Mouse (Mus musculus): Measurements from ENCODE around the gene Trim69. TPM values are rescaled to one million over a fixed set of nuclear protein-coding genes. Genes with fewer than 3 reads are reported as not detected.

Trim69 gene
- polyA plus RNA-seq (2015; fragmentation: Nextera tagmentation; extraction: Ambion mirVana): not detected in 2 replicates

DNA sequence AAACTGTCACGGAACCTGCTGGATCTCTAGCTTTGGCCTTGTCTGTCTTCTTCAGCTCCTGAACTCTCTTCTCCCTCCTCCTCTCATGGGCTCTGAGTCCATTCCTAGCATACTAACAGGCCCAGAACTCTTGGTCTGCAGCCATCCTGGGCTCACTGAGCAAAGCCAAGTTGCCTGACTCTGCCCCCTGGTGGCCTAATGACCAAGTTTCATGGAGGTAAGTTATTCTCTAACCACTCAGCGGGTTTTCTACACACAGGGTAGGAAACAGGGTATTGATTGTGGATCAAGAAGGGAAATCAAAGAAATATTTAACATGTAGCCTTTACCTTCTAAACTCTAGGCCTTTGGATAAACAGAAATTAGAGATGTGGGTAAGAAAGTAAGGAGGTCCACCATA lies at the start of gene Trim69:
Trim69 (plus strand) TSS at position 21 of the 400 bp plus-strand sequence.
- H3K36me3 ChIP-seq: no peaks in the 10 kb centered on the region
- WGBS: 43% methylated on average over 2 of the region's 2 CpGs
- H3K9me3 ChIP-seq: no peaks in the 10 kb centered on the region
- no peak within 1 kb of the TSS for H3K4me2 ChIP-seq
- no peaks in the 10 kb centered on the region for H3K27me3 ChIP-seq
- ATAC-seq (ENCODE audit: insufficient number of reproducible peaks, insufficient read depth, low FRiP score, low TSS enrichment, low read depth): no peak
- H3K27ac ChIP-seq: no peak within 1 kb of the TSS
- H3K9ac ChIP-seq: no peak within 1 kb of the TSS
- H3K4me1 ChIP-seq: peaks cover 14% of the 10 kb centered on the region
- H3K4me3 ChIP-seq: no peak within 1 kb of the TSS

DNA sequence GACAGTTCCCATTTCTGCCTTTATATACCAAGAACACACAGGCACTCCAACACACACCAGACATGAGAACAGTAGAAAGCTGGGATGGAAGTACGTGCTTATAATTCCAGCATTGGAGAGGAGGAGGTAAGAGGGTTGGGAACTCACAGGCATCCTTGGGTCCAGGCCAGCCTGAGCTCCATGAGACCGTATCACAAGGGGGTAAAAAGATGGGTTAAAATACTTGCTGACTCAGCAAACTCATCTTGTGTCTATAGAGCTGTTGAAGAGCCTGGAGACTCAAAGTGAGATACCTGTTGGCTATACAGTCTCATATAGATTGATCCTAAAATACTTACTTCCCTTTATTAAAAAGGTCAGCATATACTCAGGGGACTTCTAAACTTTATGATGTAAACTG lies 43.6 kb upstream of the Trim69 start:
- no peak overlapping the region for H3K27ac ChIP-seq
- no peaks in the 10 kb centered on the region for H3K27me3 ChIP-seq
- H3K9ac ChIP-seq: no peak overlapping the region
- H3K36me3 ChIP-seq: peaks cover 22% of the 10 kb centered on the region
- H3K4me2 ChIP-seq: peak overlapping the region; percentile 65
- H3K4me3 ChIP-seq: peak overlapping the region; percentile 87
- H3K9me3 ChIP-seq: no peaks in the 10 kb centered on the region
- 92% methylated on average over 2 of the region's 2 CpGs for WGBS
- H3K4me1 ChIP-seq: peaks cover 10% of the 10 kb centered on the region
- no peak for ATAC-seq (ENCODE audit: insufficient number of reproducible peaks, insufficient read depth, low FRiP score, low TSS enrichment, low read depth)

DNA sequence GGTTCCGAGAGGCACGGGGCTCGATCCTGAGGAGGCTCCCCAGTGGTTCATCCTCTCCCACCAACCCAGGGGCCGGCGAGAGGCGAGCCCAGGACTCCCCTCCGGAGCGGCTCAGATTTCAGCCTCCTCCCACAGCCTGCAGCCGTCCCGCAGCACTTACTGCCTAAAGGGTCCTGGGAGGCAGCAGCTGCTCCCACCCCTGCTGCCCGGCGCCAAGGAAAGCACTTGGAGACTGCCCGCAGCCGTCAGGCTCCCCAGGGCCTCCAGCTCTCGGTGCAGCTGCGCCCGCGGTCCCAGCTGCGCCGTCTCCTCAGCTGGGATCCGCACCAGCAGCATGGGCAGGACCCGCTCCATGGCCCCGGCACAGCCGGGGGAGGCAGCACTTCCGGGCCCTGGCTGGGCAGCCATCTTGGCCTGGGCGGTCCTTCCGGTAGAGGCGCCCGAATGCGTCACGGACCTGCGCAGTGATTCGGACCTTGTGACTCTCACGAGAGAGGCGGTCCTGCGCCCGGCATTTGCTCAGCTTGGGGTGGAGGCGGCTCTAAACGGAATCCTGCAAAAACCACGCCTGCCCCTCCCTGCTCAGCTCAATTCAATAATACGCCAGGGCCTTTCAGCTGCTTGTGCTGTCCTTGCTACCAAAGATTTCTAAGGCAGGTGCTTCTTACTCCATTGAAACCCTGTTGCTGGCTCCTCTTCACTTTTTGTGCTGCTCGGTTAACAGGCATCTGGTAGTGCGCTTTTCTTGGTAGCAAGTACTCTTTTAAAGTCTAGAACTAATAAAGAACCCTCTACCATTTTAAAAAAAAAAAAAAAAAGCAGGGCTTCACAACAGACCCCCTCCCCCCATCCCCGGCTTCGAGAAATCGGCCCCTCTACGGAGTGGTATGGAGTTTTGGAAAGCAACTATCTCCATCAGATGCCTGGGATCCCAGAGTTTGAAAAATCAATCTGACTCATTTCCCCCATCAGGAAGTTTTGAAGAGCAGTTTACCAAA lies 42.2 kb upstream of the Trim69 start, which contains the start of gene Spg11:
Spg11 (minus strand) TSS at position 426 of the 998 bp plus-strand sequence.
- Histone ChIP-seq H3K9me3 (no peaks in the 10 kb centered on the region), H3K36me3 (peaks cover 15% of the 10 kb centered on the region), H3K4me3 (peak within 1 kb of the TSS; percentile 87), H3K27me3 (no peaks in the 10 kb centered on the region), H3K27ac (peak within 1 kb of the TSS; percentile 99), H3K9ac (peak within 1 kb of the TSS; percentile 95), H3K4me1 (peaks cover 10% of the 10 kb centered on the region), H3K4me2 (peak within 1 kb of the TSS; percentile 65)
- under 1% methylated on average over 47 of the region's 47 CpGs for WGBS
- ATAC-seq (ENCODE audit: insufficient number of reproducible peaks, insufficient read depth, low FRiP score, low TSS enrichment, low read depth): peak; percentile 99

DNA sequence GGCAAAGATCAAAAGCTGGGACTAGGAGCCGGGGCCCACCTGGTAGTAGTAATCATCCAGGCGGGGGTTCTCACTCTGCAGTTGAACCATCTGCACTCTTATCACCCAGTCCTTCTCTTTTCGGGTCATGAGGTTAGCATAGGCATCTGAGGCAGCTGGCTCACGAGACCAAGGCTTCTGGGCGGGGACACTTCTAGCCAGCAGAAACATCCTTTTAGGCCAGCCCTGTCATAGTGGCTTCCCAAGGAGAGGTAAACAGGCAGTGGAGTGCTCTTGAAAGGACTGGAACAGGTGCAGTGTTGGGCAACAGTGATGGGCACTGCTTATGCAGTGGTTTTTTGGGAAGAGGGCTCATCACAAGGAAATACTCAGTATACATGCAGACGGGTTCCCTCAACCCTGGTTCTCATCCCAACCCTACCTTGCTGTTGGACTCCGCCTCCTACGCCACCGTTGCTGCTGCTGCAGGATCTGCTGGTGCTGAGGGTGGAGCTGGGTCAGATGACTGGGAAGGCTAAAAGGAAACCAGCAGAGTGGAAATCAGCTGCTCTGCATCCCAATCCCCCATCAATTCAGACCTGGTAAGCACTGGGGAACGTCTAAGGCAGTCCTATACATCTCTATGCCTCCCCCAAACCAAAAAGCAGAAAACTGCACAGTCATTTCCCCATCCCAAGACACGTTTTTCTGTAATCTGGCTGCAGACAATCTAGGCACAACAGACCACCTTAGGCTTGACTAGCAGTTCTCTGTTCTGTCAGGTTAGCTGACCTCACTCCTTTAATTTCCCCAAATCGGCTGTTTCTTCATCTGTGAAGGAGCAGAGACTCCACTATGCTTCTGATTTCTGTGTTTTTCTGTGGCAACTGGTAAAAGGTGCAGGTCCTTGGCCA lies 34.6 kb upstream of the Trim69 start:
- H3K27me3 ChIP-seq: no peaks in the 10 kb centered on the region
- 48% methylated on average over 12 of the region's 12 CpGs for WGBS
- no peaks in the 10 kb centered on the region for H3K9me3 ChIP-seq
- H3K4me3 ChIP-seq: no peak overlapping the region
- ATAC-seq (ENCODE audit: insufficient number of reproducible peaks, insufficient read depth, low FRiP score, low TSS enrichment, low read depth): no peak
- no peaks in the 10 kb centered on the region for H3K36me3 ChIP-seq
- H3K4me2 ChIP-seq: no peak overlapping the region
- no peak overlapping the region for H3K27ac ChIP-seq
- H3K4me1 ChIP-seq: no peaks in the 10 kb centered on the region
- H3K9ac ChIP-seq: no peak overlapping the region

DNA sequence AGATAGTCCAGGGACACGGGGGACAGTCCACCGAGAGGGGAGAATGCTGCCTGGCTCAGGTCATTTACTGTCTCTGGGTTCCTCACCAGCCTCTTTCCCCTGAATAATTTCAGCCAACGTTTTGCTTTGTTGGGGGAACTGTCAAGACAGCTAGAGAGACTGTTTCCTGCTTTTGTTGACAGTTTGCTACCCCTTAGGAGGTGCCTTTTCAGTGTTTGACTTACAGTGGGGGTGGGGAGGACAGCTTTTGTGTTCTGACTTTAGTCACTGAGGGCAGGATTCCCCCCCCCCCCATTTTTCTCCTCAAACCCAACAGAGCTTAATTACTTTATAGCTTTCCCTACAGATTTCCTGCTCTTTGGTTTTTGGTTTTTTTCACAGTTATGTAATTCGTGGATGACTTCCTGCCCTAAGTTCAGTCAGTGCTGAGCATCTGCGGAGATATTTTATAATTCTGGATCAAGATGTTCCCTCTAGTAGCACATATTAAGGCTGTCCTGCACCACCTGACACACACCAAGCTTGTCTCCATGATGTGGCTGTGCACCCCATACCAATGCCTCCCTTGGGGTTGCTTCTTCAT lies 33.6 kb upstream of the Trim69 start:
- Histone ChIP-seq H3K27ac (no peak overlapping the region), H3K4me3 (no peak overlapping the region), H3K4me2 (no peak overlapping the region), H3K9ac (no peak overlapping the region), H3K4me1 (no peaks in the 10 kb centered on the region), H3K9me3 (no peaks in the 10 kb centered on the region), H3K36me3 (no peaks in the 10 kb centered on the region), H3K27me3 (no peaks in the 10 kb centered on the region)
- no peak for ATAC-seq (ENCODE audit: insufficient number of reproducible peaks, insufficient read depth, low FRiP score, low TSS enrichment, low read depth)
- WGBS: 42% methylated on average over 5 of the region's 5 CpGs

DNA sequence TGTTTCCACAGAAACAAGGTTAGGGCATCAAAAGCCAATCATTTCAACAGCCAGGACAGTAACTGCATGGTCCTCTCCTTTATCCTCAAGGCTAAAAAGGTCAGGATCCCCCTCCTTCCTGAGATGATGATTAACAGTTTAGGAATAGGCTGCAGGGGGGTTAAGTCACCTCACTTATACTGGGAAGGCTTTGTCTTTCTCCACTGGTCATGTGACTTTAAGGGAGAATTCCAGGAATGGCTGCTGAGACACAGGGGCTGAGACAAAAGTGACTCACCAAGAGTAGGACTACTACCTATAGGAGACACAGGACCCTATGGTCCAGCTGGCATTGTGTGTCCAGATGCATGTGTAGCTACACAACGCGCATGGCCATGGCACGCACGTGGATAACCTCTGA lies 32.9 kb upstream of the Trim69 start:
- H3K36me3 ChIP-seq: no peaks in the 10 kb centered on the region
- 93% methylated on average over 4 of the region's 4 CpGs for WGBS
- no peak for ATAC-seq (ENCODE audit: insufficient number of reproducible peaks, insufficient read depth, low FRiP score, low TSS enrichment, low read depth)
- no peaks in the 10 kb centered on the region for H3K4me1 ChIP-seq
- no peak overlapping the region for H3K4me2 ChIP-seq
- no peak overlapping the region for H3K27ac ChIP-seq
- no peak overlapping the region for H3K4me3 ChIP-seq
- no peak overlapping the region for H3K9ac ChIP-seq
- H3K9me3 ChIP-seq: no peaks in the 10 kb centered on the region
- no peaks in the 10 kb centered on the region for H3K27me3 ChIP-seq

DNA sequence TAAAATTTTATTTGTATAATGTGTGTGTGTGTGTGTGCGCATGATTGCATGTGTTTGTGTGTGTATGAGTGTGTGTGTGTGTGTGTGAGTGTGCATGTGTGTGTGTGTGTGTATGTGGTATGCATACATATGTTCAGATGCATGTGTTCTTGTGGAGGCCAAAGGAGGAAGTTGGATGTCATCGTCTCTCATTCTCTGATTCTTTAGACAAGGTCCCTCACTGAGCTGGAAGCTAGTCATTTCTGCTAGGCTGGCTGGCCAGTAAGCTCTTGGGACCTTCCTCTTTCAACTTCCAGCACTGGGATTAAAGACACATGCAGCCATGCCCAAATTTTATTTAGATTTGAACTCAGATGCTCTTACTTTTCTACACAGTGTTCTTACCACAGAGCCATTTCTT lies 28.4 kb upstream of the Trim69 start:
- Histone ChIP-seq H3K9me3 (no peaks in the 10 kb centered on the region), H3K4me2 (no peak overlapping the region), H3K4me3 (no peak overlapping the region), H3K27me3 (no peaks in the 10 kb centered on the region), H3K4me1 (no peaks in the 10 kb centered on the region), H3K27ac (no peak overlapping the region), H3K9ac (no peak overlapping the region), H3K36me3 (no peaks in the 10 kb centered on the region)
- no peak for ATAC-seq (ENCODE audit: insufficient number of reproducible peaks, insufficient read depth, low FRiP score, low TSS enrichment, low read depth)
- 89% methylated on average over 2 of the region's 2 CpGs for WGBS

DNA sequence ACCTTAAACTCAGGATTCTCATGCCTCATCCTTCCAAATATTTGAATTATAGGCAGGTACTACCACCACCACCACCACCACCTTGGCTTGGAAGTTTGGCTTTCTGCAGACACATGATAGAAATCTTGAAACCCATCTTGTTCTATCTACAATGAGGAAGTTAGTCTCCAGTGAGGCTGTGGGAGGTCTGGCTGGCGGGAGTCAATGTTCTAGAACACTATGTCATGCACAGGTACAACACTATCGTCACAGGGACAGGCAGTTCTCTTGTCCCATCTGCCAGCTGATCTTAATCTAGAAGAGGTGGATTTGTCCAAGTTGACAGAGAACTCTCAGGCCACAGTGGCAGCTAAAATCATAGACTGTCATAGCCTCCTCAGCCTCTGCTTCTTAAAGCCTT lies 27.9 kb upstream of the Trim69 start:
- H3K36me3 ChIP-seq: no peaks in the 10 kb centered on the region
- no peak overlapping the region for H3K27ac ChIP-seq
- no peak overlapping the region for H3K4me3 ChIP-seq
- no peak overlapping the region for H3K9ac ChIP-seq
- 76% methylated on average over 2 of the region's 2 CpGs for WGBS
- H3K9me3 ChIP-seq: no peaks in the 10 kb centered on the region
- ATAC-seq (ENCODE audit: insufficient number of reproducible peaks, insufficient read depth, low FRiP score, low TSS enrichment, low read depth): no peak
- no peaks in the 10 kb centered on the region for H3K27me3 ChIP-seq
- H3K4me1 ChIP-seq: no peaks in the 10 kb centered on the region
- H3K4me2 ChIP-seq: no peak overlapping the region

DNA sequence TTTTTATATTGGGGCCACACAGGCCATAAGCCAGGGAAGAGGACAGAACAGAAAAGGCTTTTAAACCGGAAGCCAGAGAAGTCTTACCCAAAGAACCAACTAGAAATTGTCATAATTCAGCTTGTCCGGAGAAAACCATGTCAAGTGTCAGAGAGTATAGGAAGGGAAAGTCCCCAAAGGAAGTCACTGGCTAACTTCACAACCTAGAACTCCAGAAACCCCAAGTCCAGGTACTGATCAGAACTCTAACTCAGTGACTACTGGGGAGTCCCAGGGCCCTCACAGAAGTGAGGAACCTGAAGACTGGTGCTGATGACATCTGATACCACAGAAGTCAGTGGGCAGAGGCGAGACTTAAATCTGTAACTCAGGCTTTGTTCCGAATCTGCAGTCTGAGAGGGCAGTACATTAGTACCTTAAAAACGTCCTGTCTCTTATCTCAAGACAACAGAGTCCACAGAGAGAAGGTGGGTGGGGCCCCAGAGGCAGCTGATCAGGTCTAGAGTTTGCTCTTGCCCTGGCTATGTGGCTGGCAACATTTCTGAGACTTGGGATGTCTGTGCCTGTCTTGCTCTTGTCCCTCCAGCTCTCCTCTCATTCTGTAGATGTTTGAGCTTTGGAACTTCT lies 22.5 kb upstream of the Trim69 start:
- no peak overlapping the region for H3K27ac ChIP-seq
- H3K9ac ChIP-seq: no peak overlapping the region
- no peaks in the 10 kb centered on the region for H3K4me1 ChIP-seq
- H3K9me3 ChIP-seq: no peaks in the 10 kb centered on the region
- no peaks in the 10 kb centered on the region for H3K36me3 ChIP-seq
- no peaks in the 10 kb centered on the region for H3K27me3 ChIP-seq
- no peak for ATAC-seq (ENCODE audit: insufficient number of reproducible peaks, insufficient read depth, low FRiP score, low TSS enrichment, low read depth)
- H3K4me3 ChIP-seq: no peak overlapping the region
- 63% methylated on average over 5 of the region's 5 CpGs for WGBS
- no peak overlapping the region for H3K4me2 ChIP-seq

DNA sequence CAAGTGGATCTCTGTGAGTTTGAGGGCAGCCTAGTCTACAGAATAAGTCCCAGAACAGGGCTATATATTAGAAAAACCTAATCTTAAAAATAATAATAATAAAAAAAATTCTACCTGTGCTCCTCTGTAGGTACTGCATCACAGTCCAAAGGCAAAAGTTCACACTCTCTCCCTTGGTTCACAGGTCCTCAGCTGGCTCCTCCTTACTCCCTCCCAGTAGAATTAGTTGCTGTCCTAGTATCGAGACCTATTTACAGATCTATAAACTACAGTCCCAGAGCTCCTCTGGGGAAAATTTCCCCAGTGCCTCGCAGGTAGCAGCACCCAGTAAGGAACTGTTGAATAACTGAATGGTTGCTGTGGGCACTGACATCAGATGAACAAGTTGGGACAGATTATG lies 19.7 kb upstream of the Trim69 start:
- H3K27me3 ChIP-seq: no peaks in the 10 kb centered on the region
- H3K4me3 ChIP-seq: no peak overlapping the region
- H3K9me3 ChIP-seq: no peaks in the 10 kb centered on the region
- no peak for ATAC-seq (ENCODE audit: insufficient number of reproducible peaks, insufficient read depth, low FRiP score, low TSS enrichment, low read depth)
- H3K9ac ChIP-seq: no peak overlapping the region
- H3K27ac ChIP-seq: no peak overlapping the region
- WGBS: 77% methylated on average over 2 of the region's 2 CpGs
- H3K36me3 ChIP-seq: no peaks in the 10 kb centered on the region
- no peaks in the 10 kb centered on the region for H3K4me1 ChIP-seq
- H3K4me2 ChIP-seq: no peak overlapping the region

All from embryonic facial prominence, embryonic 13.5 days (tissue).